Mouse (Mus musculus): ENCODE data around the gene Tnrc6a.

DNA sequence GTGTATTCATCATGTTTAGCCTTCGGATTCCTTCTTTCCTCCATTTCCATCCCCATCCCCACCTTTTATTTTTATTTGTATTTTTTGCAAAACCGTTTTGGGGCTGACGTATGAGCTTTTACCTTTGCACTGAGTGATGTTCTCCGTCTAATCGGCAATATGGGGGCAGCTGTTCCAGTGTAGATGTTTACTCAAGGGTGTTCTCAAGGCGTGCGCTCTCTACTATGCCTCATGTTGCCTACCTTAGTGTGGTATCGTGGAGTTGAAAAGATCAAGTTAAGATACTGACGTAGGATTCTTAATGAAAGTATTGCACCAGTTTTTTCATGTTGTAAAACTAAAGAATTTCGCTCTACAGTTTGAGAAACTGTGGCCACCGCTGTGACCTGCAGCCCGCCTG is 69.5 kb downstream of the Tnrc6a start:
- TF ChIP-seq CTCF (conservative IDR thresholded peaks at IDR 0.05 in 1 of 2, IDR thresholded peaks at IDR 0.05 in 1 of 2; ENCODE audit: low read depth in 2 of 2, low read length in 2 of 2) (no peak), JUN (IDR thresholded peaks at IDR 0.05; ENCODE audit: insufficient read depth, low read depth, low read length) (no peak), POLR2A (IDR thresholded peaks at IDR 0.05; ENCODE audit: low read depth, low read length) (no peak), USF2 (conservative IDR thresholded peaks at IDR 0.05; ENCODE audit: low read depth, low read length) (no peak), TCF12 (IDR thresholded peaks at IDR 0.05; ENCODE audit: low read depth, low read length) (no peak), ZC3H11A (IDR thresholded peaks at IDR 0.05; ENCODE audit: low read depth, low read length) (no peak), CHD2 (IDR thresholded peaks at IDR 0.05; ENCODE audit: low read length) (no peak), HCFC1 (IDR thresholded peaks at IDR 0.05; ENCODE audit: low read depth, low read length) (no peak), MXI1 (IDR thresholded peaks at IDR 0.05; ENCODE audit: low read depth, low read length) (no peak), ETS1 (conservative IDR thresholded peaks at IDR 0.05; ENCODE audit: low read depth, low read length) (no peak), MAFK (IDR thresholded peaks at IDR 0.05; ENCODE audit: insufficient replicate concordance, low read length) (no peak)
